Mouse (Mus musculus): ENCODE results near the gene Kif26a. TPM values are rescaled to one million over a fixed set of nuclear protein-coding genes. Genes with fewer than 3 reads are reported as not detected.

Kif26a gene
- total RNA-seq, 2 experiments from 2014 or later = 3.6 to 3.7 TPM

DNA sequence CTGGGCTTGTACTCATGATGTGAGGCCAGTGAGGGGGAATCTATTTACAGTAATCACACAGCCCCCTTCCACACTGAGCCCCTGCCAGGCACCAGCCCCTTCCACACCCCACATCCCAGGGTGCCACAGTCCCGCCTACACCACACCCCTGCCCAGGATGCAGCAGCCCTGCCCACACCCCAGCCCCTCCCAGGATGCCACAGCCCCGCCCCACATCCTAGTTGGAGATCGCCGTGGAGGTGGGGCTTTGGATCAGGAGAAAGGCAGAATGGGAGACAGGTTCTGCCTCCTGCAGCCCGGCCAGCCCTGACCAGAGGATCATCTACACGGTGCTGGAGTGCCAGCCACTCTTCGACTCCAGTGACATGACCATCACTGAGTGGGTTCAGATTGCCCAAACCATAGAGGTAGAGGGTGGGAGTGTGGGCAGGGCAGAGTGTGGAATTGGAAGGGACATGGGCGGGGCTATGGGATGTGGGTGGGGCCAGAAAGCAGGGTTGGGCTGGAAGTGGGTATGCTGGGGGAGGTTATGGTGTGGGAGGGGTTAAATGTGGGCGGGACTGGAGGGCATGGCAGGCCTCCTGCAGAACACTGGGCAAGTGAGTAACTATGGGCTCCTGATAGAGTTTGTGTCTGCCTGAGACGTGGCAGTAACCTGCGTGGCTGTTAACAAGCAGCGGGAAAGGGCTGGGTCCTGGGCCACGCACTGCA is 33.2 kb upstream of the Kif26a start:
- Histone ChIP-seq H3K27ac (no peak overlapping the region), H3K4me3 (no peak overlapping the region)
- TF ChIP-seq CTCF (IDR thresholded peaks at IDR 0.05) = no peak
- intact Hi-C loops (cut with DNase I) = loop anchor here (1.0 to 10.0 kb wide), 3 partner anchors 27 to 430 kb away; no protein-coding TSS in a partner anchor
- no peak for DNase-seq

DNA sequence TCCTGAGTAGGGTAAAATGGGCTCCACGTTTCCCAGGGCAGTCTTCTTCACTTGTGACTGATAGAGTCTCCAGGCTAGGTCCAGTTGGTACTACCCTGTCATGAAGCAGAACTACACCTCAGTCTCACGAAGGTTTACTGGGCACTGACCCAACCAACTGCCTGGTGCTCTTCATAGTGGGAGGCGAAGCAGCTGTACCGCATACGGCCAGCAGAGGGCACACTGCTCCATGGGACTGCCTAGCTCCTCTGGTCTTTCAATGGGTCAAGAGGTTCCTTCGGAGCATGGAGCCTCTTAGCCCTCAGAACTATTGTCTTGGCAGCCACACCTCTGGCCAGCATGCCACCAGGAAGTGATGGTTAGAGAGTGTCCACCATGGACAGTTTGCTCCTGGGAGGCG is 32.3 kb upstream of the Kif26a start:
- intact Hi-C loops (cut with DNase I) = loop anchor here (1.0 to 10.0 kb wide), 3 partner anchors 27 to 430 kb away; no protein-coding TSS in a partner anchor

DNA sequence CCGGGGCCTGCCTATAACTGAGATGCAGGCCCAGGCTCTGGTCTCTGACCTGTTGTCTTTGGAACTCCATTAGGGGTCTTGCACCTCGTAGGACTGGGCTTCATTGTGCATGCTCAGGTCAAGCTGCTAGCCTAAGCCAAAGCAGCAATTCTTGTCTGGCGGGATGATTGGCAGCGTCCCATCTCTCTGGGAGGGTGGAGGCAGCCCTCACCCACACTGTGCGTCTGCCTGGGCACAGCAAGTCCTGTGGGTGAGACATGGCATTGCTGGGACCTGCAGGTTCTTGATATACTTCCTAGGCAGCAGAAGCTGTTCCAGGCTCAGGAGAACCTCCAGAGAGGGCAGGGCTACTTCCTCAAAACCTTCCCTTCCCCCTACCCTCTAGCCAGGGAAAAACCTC is 29.0 kb upstream of the Kif26a start:
- TF ChIP-seq CTCF (IDR thresholded peaks at IDR 0.05) = no peak
- DNase-seq = no peak
- Histone ChIP-seq H3K4me3 (no peak overlapping the region), H3K27ac (no peak overlapping the region)
- intact Hi-C loops (cut with DNase I) = loop anchor here (10.0 kb wide), 1 partner anchor 358 kb away; no protein-coding TSS in a partner anchor

More for the DNA sequence above, 32.3 kb upstream of the Kif26a start:
- no peak; the same call in 1 of the 2 replicates for TF ChIP-seq CTCF (IDR thresholded peaks at IDR 0.05)
- no peak overlapping the region for H3K27ac ChIP-seq
- no peak overlapping the region for H3K4me3 ChIP-seq
- peak; percentile 90 for DNase-seq

DNA sequence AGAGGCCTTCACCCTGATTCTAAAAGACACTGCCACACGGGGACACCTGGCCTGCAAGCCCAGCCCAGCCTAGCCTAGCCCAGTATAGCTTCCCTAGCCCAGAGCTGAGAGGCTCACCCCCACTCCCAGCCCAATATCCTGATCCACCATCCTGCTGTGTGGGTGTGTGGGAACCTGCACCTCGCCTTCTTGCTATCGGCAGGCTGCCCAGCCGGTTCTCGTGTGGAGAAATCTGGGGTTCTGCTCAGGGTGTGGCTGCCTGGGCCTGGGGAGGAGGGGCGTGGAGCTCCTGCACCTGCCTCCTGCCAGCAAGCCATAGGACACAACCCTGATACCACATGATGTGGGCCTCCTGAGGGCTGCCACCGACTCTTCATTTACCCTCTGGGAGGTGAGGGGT is 28.4 kb upstream of the Kif26a start:
- TF ChIP-seq CTCF (IDR thresholded peaks at IDR 0.05) = no peak
- no peak overlapping the region for H3K27ac ChIP-seq

DNA sequence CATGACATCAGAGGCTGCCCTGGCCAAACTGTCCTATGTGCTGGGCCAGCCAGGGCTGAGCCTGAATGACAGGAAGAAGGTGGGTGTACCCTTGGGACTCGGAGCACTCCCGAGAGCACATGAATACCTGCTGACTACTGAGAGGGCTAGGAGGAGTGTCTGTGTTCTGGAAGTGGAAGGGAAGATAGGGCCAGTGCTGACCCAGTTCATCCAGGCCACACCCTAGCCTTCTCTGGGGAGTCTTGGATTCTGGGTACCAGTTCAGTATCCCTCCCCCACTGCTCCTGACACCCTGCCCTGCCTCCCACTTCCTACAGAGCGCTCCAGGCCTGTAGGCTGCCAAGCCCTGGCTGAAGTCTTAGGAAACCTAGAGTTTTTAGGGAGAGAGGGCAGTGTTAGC is 24.8 kb upstream of the Kif26a start:
- DNase-seq = peak; percentile 47
- Histone ChIP-seq H3K4me3 (no peak overlapping the region), H3K27ac (no peak overlapping the region)
- no peak for TF ChIP-seq CTCF (IDR thresholded peaks at IDR 0.05)
- intact Hi-C loops (cut with DNase I) = no loop called here

More for the DNA sequence above, 28.4 kb upstream of the Kif26a start:
- no peak for DNase-seq
- intact Hi-C loops (cut with DNase I) = loop anchor here (10.0 kb wide), 1 partner anchor 357 kb away; no protein-coding TSS in a partner anchor
- no peak overlapping the region for H3K4me3 ChIP-seq

DNA sequence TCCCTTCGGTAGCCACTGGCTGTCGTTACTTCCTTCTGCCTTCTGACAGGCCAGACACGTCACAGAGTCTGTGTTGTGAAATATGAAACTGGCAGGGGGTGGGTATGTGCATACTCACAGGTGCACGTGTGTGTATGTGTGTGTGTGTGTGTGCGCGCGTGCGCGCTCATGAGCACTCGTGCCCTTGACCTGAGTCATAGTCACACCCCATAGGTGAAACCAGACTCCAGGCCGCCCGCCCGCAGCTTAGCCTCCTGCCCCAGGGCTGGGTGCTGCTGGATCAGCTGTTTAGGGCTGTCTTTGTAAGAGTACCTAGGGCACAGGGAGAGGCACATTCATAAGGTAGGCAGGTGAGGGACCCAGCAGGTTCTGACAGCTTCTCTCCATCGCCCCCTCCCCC is 20.1 kb upstream of the Kif26a start:
- H3K27ac ChIP-seq = peak overlapping the region; percentile 24; the same call in 1 of the 2 replicates
- no peak overlapping the region for H3K4me3 ChIP-seq
- DNase-seq = peak; percentile 45
- intact Hi-C loops (cut with DNase I) = no loop called here
- TF ChIP-seq CTCF (IDR thresholded peaks at IDR 0.05) = no peak

DNA sequence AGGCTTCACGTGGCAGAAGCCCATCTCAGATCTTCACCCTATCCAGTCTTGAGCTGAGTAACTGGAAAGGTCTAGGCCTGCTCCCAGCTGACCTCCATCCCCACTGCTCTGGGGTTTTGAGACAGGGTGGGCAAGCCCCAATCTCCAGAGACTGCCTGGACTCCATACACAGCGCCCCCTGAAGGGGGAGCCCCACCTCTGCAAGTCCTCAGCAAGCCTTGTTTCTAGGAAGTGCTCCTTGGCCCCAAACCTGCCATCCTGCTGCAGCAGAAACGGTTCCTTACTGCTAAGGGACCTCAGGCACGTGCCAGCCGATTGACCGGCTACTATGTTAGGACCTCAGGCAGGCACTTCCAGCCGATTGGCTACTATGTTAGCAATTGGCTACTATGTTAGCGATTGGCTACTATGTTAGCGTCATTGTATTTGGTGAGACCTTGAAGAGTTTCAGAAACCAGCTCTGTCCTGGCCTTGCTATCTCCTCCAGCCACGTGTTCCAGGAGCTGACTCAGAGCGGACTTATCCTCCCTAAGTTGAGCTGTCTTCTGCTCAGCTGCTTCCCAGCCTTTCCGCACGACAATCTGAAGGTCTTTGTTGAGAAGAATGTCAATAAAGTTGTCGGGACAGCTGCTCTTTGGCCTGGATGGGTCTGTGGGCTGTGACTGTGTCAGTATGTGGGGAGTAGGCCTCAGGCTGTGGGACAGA is 18.9 kb upstream of the Kif26a start:
- intact Hi-C loops (cut with DNase I) = no loop called here
- Histone ChIP-seq H3K27ac (no peak overlapping the region), H3K4me3 (no peak overlapping the region)
- no peak for DNase-seq
- peak; percentile 28 for TF ChIP-seq CTCF (IDR thresholded peaks at IDR 0.05)

DNA sequence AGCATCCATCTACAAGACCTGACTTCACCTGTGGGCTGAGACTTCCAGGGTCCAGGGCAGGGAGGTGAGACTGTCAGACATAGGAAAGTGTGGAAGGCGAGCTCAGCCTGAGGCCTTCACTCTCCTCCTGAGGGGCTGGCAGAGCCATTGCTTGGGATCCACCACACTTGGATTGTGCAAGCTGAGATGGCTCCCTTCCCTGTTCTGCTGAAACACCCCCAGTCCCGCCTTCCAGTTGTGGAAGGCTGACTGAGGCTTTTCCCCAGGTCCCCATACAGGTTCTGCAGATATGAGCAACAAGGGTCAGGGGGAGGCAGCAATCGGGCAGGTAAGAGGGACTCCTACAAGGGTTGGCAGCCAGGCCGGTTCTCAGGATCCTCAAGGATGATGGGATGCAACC is 17.5 kb upstream of the Kif26a start:
- no peak for DNase-seq
- TF ChIP-seq CTCF (IDR thresholded peaks at IDR 0.05) = no peak
- no peak overlapping the region for H3K4me3 ChIP-seq
- no peak overlapping the region for H3K27ac ChIP-seq
- intact Hi-C loops (cut with DNase I) = no loop called here

DNA sequence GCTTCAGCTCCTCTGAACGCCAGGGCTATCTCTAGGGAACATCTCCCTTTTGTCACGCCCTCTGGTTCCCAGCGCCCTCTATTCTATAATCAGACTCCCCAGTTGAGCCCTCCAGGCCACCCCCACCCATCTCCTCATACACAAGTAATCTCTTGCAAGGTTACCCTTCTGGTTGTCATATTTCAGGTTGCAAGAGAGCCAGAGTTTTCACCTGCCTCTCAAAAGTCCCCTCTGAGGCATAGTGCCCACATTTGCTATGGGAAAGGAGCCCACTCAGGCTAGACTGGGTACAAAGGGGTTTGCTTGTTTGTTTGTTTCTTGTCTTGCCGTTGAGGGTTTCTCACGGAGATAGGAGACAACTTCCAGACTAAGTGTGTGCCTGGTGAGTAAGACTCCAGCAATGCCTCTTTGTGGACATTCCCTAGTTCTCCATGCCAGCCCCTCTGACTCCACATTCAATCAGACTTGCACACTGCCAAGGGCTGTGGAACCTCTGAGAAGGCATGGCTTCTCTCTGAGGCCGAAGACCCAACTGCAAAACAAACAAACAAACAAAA is 16.6 kb upstream of the Kif26a start:
- intact Hi-C loops (cut with DNase I) = no loop called here
- DNase-seq = no peak
- H3K4me3 ChIP-seq = no peak overlapping the region
- no peak overlapping the region for H3K27ac ChIP-seq
- no peak for TF ChIP-seq CTCF (IDR thresholded peaks at IDR 0.05)

DNA sequence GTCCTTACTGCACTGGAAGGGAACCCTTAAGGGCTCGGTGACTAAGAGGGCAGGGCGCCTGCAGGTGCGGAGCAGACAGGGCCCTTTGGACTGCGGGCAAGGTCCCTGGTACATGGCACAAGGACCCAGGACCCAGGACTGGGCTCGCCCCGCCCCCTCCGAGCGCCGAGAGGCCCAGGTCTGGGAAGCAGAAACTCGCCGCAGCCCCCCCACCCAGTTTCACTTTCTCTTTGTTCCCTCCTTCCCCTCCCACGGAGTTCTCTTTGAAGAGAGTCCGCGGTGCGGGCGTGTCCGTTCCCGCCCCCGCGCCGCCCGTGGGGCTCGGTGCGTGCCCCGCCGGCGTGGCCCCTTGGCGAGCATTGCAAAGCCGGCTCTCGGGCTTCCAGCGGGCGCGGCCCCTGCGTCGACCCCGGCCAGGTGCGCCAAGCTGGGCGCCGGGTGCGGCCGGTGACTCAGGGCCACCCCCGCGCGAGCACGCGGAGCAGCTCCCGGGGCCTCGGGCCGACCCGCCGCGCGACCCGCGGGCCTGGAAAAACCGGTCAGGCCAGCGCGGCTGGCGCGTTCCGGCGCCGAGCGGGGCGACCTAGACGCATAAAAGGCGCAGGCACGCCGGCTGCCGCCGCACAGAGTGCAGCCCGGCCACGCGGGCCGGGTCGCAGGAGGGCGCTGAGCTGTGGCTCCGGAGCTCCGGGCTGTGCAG is 15.7 kb upstream of the Kif26a start:
- peak overlapping the region; percentile 87 for H3K4me3 ChIP-seq
- peak overlapping the region; percentile 67 for H3K27ac ChIP-seq
- intact Hi-C loops (cut with DNase I) = no loop called here
- peak; percentile 66 for DNase-seq
- no peak for TF ChIP-seq CTCF (IDR thresholded peaks at IDR 0.05)

DNA sequence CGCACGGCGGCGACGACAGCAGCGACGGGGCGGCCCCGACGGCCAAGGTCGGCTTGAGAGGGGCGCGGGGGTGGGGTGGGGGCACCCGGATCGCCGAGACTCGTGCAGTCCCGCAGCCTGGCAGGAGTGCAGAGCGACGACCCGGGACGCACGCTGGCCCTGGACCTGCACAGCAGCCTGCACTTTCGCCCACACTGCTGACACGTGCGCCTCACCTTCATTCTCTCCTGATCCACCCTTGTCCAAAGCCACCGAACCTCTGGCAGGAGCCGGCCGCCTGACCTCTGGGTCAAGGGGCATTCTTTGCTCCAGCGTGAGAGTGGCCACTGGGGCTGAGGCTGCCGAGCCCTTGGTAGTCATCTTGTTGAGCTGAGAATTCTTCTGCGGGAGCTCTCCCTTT is 15.1 kb upstream of the Kif26a start:
- DNase-seq = no peak
- peak overlapping the region; percentile 67; the same call in 1 of the 2 replicates for H3K27ac ChIP-seq
- intact Hi-C loops (cut with DNase I) = no loop called here
- H3K4me3 ChIP-seq = peak overlapping the region; percentile 87
- no peak for TF ChIP-seq CTCF (IDR thresholded peaks at IDR 0.05)

DNA sequence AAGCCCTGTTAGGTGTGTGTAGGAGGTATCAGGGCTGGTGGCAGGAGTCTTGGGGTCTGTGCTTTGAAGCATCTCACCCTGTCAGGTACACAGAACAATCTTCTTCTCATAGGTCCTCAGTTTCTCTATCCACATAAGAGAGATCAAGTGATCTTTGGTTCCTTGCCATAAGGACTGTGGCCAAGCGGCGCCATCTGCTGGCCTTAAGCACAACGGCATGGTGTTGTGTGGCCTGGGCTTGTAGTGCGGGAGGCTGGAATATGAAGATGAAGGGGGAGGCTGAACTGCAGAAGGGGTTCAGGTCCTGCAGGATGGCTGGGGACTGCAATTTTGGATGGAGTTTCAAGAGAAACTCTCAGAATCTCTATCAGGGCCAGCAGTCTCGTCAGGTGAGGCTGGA is 5.8 kb upstream of the Kif26a start:
- peak; percentile 62 for DNase-seq
- peak; percentile 93 for TF ChIP-seq CTCF (IDR thresholded peaks at IDR 0.05)
- intact Hi-C loops (cut with DNase I) = loop anchor here (1.0 to 10.0 kb wide), 2 partner anchors 27 to 165 kb away; no protein-coding TSS in a partner anchor
- H3K4me3 ChIP-seq = no peak overlapping the region
- H3K27ac ChIP-seq = no peak overlapping the region

All from gastrocnemius, adult 2 months (tissue).